Mouse (Mus musculus) lung, postnatal 14 days (tissue): ENCODE measurements around the gene Dglucy.
A peak's percentile ranks its signal among the peaks of the same experiment; 100 is the strongest.

ENCODE experiments used
- DNase-seq: peaks from one replicate; pipeline ENCODE4 v3.0.0; 2021

Gene Dglucy

DNA sequence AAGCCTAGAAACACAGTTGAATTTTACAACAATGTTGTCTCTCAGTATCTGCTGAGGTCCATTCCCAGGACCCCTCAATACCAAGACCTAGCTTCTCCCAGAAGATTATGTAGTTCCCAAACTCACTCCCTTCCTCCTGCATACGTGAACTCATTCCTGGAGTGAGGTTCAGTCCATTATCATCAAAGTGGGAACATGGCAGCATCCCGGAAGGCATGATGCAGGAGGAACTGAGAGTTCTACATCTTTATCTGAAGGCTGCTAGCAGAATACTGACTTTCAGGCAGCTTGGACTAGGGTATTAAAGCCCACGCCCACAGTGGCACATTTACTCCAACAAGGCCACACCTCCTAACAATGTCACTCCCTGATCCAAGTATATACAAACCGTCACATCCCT lies 64.3 kb downstream of the Dglucy start:
- no peak for DNase-seq

DNA sequence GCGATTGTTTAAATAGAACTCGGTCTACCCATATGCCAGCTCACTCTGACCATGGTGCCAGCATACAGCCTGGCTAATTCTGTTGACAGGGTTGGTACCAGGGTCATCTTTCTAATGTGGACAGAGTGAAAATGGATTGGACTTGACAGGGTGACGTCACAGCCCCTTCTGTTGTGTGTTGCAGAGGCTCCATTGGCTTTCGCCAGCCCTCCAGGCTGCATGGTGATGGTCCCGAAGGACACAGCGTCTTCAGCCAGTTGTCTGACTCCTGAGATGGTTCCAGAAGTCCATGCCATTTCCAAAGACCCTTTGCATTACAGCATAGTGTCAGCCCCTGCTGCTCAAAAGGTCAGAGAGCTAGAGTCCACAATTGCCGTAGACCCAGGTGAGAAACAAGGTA lies 65.7 kb downstream of the Dglucy start:
- no peak for DNase-seq

- no peak for DNase-seq
Observed at GRCm38 (mm10) chr12:100845829-100846228, 67.0 kb downstream of the Dglucy start.

DNA sequence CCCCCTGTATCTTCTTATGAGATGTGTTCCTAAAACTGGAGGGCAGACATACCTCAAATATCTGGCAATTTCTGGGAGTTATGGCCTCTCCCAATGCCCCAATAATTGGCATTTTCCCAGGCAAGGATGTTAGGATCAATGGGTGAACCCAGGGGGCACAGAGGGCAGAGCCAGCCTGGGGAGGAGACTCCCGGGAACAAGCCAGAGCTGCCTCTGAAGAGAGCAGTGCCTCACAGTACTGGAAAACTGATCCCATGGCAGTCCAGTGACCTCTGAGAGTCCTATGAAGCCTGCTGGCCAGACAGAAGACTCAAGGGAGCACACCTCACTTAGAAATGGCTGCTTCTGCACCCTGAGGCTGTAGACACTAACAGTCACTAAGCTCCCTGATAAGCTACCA lies 67.7 kb downstream of the Dglucy start:
- DNase-seq: no peak

GRCm38 (mm10) chr12:100847437-100848080 lies 68.7 kb downstream of the Dglucy start:
- no peak for DNase-seq

DNA sequence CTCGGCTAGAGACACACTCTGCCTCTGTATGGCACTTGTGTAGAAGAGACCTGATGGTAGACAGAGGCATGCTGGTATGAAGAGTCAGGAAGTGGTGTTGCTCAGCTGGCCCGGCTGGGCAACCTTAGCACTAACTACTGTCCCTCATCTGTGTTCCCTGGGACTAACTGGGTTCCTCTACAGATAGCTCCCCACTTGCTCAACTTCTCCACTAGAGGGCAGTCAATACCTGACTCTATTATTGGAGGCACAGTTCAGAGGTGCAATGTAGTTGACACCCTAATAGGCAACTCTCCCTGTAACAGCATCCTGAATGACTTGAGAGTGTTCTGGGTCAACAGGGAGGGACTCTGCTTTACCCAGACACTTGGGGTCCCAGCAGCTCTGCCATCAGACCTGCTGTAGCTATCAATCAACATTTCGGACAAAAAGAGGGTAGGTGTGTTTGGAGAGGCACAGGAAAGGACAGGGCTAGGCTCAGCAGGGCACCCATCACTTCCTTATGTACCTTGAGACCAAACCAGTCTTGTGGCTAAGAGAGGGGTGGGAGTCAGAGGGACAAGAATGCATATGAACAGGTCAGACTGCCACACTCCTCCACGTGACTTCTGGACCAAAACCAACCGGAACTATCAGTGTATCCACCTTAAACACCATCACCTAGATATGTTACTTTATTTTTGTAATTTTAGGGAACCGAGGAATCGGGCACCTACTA lies 70.7 kb downstream of the Dglucy start:
- DNase-seq: peak; percentile 51

DNA sequence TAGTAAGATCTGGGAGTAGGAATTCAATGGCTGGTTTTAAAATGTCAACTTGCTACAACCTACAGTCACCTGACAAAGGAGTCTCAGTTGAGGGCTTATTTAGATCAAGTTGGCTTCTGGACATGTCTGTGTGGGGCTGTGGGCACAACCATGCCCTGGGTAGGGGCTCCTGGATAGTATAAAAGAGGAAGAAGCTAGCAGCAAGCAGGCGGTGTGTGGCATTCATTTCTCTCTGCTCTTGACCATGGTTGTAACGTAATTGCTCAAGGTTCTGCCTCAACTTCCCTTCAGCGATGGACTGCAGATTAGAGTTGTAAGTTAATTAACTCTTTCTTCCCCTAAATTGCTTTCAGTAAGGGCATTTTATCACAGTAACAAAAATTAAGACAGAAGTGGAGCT lies 73.5 kb downstream of the Dglucy start:
- DNase-seq: no peak

DNA sequence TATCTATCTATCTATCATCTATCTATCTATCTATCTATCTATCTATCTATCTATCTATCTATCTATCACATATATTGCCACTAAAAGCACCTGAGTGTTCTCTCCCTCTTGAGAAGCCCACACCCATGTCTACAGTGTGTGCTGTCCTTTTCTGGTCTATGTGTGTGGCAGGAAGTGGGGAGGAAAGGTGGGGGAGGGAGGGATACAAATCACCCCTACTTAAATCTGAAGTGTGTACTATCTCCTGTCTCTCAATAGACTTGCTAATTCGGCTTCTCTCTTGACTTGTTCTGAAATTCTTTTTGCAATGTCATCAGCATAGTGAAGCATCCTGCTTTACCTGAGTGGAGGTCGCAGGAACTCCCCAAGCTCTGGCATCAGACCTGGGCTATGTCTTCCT lies 77.5 kb downstream of the Dglucy start:
- DNase-seq: no peak

DNA sequence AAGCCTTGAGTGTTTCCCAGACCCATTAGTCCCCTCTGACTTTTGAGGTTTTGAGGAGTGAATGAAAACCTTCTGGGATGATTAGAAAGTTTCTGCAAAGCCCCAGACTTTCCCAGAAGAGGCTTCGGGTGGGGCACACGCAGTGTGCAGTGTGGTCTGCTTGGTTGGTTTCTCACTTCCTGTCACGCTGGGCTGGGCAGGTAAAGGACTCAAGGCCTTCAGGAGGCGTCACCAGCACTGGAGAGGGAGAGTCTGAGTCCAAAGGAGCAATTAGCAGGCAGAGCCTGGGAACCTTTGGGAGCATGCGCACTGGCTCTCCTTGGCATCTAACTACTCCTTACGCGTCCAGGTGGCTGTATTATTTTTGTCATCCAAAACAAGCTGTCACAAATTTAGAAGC lies 78.9 kb downstream of the Dglucy start:
- no peak for DNase-seq

DNA sequence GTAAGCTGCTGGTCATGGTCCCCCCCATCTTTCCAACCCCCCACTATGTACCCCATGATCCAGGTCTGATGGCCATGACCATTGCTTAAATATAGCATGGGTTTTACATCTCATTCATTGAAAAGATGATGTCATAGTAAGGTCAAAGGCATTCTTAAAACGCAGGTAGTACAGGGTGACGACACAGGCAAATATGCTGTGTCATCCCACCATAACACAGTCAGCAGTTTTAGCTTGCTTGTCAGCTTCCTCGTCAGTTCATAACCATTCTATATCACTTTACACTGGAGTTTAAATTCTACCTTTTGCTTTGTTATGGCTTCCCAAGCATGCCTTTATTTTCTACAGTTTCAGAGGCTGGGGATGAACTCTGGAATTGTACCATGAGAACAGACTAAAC lies 83.4 kb downstream of the Dglucy start:
- DNase-seq: no peak

GRCm38 (mm10) chr12:100862856-100863446 lies 84.1 kb downstream of the Dglucy start:
- DNase-seq: no peak

GRCm38 (mm10) chr12:100865072-100865471 lies 86.2 kb downstream of the Dglucy start:
- no peak for DNase-seq

DNA sequence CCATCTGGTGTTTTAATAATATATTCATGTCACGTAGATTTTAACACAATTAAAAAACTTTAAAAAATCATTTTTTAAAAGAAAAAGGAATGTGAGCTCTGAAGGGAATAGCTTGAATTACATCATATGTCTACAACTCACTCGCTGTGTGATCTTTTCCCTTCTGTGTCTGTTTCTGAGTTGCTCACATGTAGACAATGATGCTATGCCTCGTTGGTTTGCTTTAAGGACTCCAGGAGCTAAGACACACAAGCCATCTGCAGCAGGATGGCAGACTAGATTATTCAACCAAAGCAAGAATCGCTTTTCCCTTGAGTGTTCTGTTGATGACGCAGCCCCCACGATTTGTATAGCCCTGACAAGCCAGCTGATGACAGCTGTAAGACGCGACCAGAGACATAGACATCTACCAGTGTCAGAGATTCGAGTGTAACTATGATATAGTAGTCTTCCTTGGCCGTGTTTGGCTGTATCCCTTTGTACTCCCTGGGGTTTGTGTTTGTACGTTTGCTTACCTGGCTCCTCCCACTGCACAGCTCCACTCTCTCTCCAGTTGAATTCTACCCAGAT lies 86.7 kb downstream of the Dglucy start:
- DNase-seq: no peak

- DNase-seq: no peak
Observed at GRCm38 (mm10) chr12:100867097-100867496, 88.2 kb downstream of the Dglucy start.

- no peak for DNase-seq
Observed at GRCm38 (mm10) chr12:100868049-100868622, 89.3 kb downstream of the Dglucy start.

- no peak for DNase-seq
Observed at GRCm38 (mm10) chr12:100871234-100871633, 92.4 kb downstream of the Dglucy start.

DNA sequence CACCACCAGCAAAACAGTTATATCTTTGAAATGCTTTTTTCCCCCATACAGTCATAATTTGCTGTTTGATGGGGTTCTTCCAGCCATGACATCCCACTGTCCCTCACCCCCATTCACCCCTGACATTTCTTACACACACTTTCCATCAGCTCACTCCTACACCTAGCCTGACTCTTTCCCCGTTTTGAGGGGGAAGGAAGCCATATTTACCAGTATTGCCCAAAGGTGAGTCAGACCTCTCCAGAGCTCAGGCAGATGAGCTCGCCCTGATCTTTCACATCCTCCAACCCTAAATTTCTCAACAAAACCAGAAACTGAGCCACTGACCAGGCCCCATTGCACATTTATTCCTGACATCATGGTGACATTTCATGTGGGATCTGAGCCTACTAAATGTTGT lies 93.0 kb downstream of the Dglucy start:
- DNase-seq: no peak

DNA sequence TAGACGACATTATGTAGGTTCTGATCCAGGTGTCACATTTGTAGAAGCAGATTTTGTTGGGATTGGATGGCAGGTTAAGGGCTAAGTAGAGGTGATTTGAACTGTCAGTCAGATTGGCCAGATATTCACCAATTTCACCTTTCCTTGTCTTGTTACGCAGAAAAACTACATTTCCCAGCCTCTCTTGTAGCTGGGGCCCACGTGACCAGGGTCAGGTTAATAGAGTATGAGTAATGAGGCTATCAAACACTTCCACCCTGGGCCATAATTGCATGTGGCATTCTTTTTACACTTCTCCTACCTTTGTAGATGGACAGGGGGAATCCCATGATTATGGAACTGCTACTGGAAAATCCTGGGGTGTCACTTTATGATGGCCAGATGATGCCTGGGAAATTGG lies 94.8 kb downstream of the Dglucy start:
- no peak for DNase-seq

GRCm38 (mm10) chr12:100875553-100875952 lies 96.7 kb downstream of the Dglucy start:
- DNase-seq: no peak

- no peak for DNase-seq
Observed at GRCm38 (mm10) chr12:100875960-100876359, 97.1 kb downstream of the Dglucy start.

- no peak for DNase-seq
Observed at GRCm38 (mm10) chr12:100877936-100878335, 99.1 kb downstream of the Dglucy start.

GRCm38 (mm10) chr12:100878556-100878955 lies 99.7 kb downstream of the Dglucy start:
- no peak for DNase-seq

DNA sequence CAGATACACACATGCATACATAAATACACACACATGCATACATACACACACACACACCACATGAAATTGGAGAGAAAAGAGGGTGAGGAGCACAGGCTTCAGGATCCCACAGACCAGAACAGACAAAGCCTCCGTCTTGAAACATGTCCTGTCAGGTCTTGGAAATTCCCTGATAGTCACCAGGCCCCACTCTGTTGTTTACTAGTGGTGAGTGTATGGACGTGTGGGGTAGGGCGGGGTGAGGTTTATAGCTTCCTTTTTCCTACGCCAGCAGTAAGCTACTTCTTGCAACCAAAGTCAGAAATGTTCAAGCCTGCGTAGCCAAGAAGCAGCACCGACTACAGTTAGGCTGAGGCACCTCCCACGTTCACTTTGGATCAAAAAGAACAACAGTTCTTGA lies 104.3 kb downstream of the Dglucy start:
- DNase-seq: no peak

GRCm38 (mm10) chr12:100885585-100885984 lies 106.7 kb downstream of the Dglucy start:
- DNase-seq: no peak
